Mouse (Mus musculus) MEL (cell line): ENCODE data around the gene Gpam. TPM values are rescaled to one million over a fixed set of nuclear protein-coding genes. Genes with fewer than 3 reads are reported as not detected.

ENCODE experiments used
- DNase-seq: peaks from one replicate; pipeline ENCODE4 v3.0.0; 2011; ENCODE audit warnings: low read depth, low spot score
- H3K27ac ChIP-seq: 2 replicates; pipeline ENCODE4 v1.5.1; 2012; ENCODE audit warnings: low read depth, mild to moderate bottlenecking, control low read depth, low read length, moderate library complexity; ENCODE audit not compliant: control insufficient read depth
- H3K27me3 ChIP-seq, 2 experiments: fragments of 150-350 bp in 1 of 2; sonication (generic) in 1 of 2; 2 replicates each; pipeline ENCODE4 v1.6.1; 2012; ENCODE audit warnings: low read length in 2 of 2, mild to moderate bottlenecking in 2 of 2, improper control_type of control experiment in 1 of 2, moderate library complexity in 1 of 2; ENCODE audit not compliant: insufficient read depth in 2 of 2, control insufficient read depth in 1 of 2
- H3K36me3 ChIP-seq, 2 experiments: 2 replicates each; pipeline ENCODE4 v1.6.1; 2012 to 2014; ENCODE audit warnings: low read length in 2 of 2, improper control_type of control experiment in 1 of 2, inconsistent platforms in 1 of 2, mild to moderate bottlenecking in 1 of 2; ENCODE audit not compliant: insufficient read depth in 2 of 2, control insufficient read depth in 1 of 2
- H3K4me1 ChIP-seq, 2 experiments: fragments of 150-350 bp in 1 of 2; sonication (generic) in 1 of 2; 2 replicates each; pipeline ENCODE4 v1.6.1; 2012; ENCODE audit warnings: low read length in 2 of 2, improper control_type of control experiment in 1 of 2, mild to moderate bottlenecking in 1 of 2; ENCODE audit not compliant: insufficient read depth in 2 of 2, control insufficient read depth in 1 of 2
- H3K4me3 ChIP-seq, 2 experiments: fragments of 150-350 bp in 1 of 2; sonication (generic) in 1 of 2; 2 replicates each; pipeline ENCODE4 v1.5.1; 2012; ENCODE audit warnings: low read depth in 2 of 2, low read length in 2 of 2, mild to moderate bottlenecking in 2 of 2, moderate library complexity in 2 of 2, control low read depth in 1 of 2, improper control_type of control experiment in 1 of 2; ENCODE audit not compliant: control insufficient read depth in 1 of 2, insufficient read depth in 1 of 2
- H3K79me2 ChIP-seq: 2 replicates; pipeline ENCODE4 v1.6.1; 2012; ENCODE audit warnings: mild to moderate bottlenecking, low read length, moderate library complexity; ENCODE audit not compliant: control insufficient read depth, poor library complexity, insufficient read depth
- H3K9ac ChIP-seq: 2 replicates; pipeline ENCODE4 v1.6.1; 2012; ENCODE audit warnings: low read depth, mild to moderate bottlenecking, control low read depth, low read length, moderate library complexity; ENCODE audit not compliant: control insufficient read depth, poor library complexity, severe bottlenecking
- H3K9me3 ChIP-seq: fragments of 150-350 bp; sonication (generic); replicated peaks from 2 replicates; pipeline ENCODE4 v1.6.1; 2012; ENCODE audit warnings: mild to moderate bottlenecking, low read length, improper control_type of control experiment, moderate library complexity; ENCODE audit not compliant: insufficient read depth
- BHLHE40 ChIP-seq: IDR thresholded peaks from 2 replicates; pipeline ENCODE4 v1.6.1; 2012; ENCODE audit warnings: low read depth, mild to moderate bottlenecking, inconsistent platforms, low read length, improper control_type of control experiment, borderline replicate concordance
- CTCF ChIP-seq, 3 experiments: IDR thresholded peaks in 2 of 3; conservative IDR thresholded peaks in 1 of 3; 2 replicates each; pipeline ENCODE4 v1.5.1; 2011 to 2012; ENCODE audit warnings: low read length in 3 of 3, low read depth in 2 of 3, mild to moderate bottlenecking in 2 of 3, improper control_type of control experiment in 1 of 3, inconsistent platforms in 1 of 3, mixed read lengths in 1 of 3, moderate library complexity in 1 of 3; ENCODE audit not compliant: control insufficient read depth in 1 of 3, insufficient read depth in 1 of 3, poor library complexity in 1 of 3, severe bottlenecking in 1 of 3
- E2F4 ChIP-seq: IDR thresholded peaks from 2 replicates; pipeline ENCODE4 v1.6.1; 2011; ENCODE audit warnings: low read depth, low read length, improper control_type of control experiment, borderline replicate concordance
- ETS1 ChIP-seq: IDR thresholded peaks from 2 replicates; pipeline ENCODE4 v1.6.1; 2012; ENCODE audit warnings: low read depth, mild to moderate bottlenecking, inconsistent platforms, low read length, improper control_type of control experiment, moderate library complexity
- GATA1 ChIP-seq: IDR thresholded peaks from 2 replicates; pipeline ENCODE4 v1.6.1; 2011; ENCODE audit warnings: low read depth, low read length, improper control_type of control experiment
- HCFC1 ChIP-seq: IDR thresholded peaks from 2 replicates; pipeline ENCODE4 v1.6.1; 2012; ENCODE audit warnings: low read depth, mild to moderate bottlenecking, inconsistent platforms, low read length, improper control_type of control experiment, moderate library complexity
- JUND ChIP-seq: IDR thresholded peaks from 2 replicates; pipeline ENCODE4 v1.6.1; 2011; ENCODE audit warnings: low read depth, mild to moderate bottlenecking, improper control_type of control experiment, low read length
- MAFK ChIP-seq: IDR thresholded peaks from 2 replicates; pipeline ENCODE4 v1.6.1; 2011; ENCODE audit warnings: low read depth, mild to moderate bottlenecking, low read length, improper control_type of control experiment, borderline replicate concordance
- MAX ChIP-seq: IDR thresholded peaks from 2 replicates; pipeline ENCODE4 v1.6.1; 2011; ENCODE audit warnings: low read length, improper control_type of control experiment
- MAZ ChIP-seq: IDR thresholded peaks from 2 replicates; pipeline ENCODE4 v1.6.1; 2012; ENCODE audit warnings: low read depth, mild to moderate bottlenecking, inconsistent platforms, low read length, improper control_type of control experiment
- MEF2A ChIP-seq: IDR thresholded peaks from 2 replicates; pipeline ENCODE4 v1.6.1; 2014; ENCODE audit warnings: low read depth, mild to moderate bottlenecking, inconsistent platforms, low read length, improper control_type of control experiment; ENCODE audit not compliant: poor library complexity, insufficient replicate concordance, severe bottlenecking; ENCODE audit errors: extremely low read depth
- MXI1 ChIP-seq: IDR thresholded peaks from 2 replicates; pipeline ENCODE4 v1.6.1; 2011; ENCODE audit warnings: mild to moderate bottlenecking, low read depth, low read length, improper control_type of control experiment
- MYB ChIP-seq: IDR thresholded peaks from 2 replicates; pipeline ENCODE4 v1.6.1; 2011; ENCODE audit warnings: mild to moderate bottlenecking, low read depth, low read length, improper control_type of control experiment
- MYC ChIP-seq: IDR thresholded peaks from 2 replicates; pipeline ENCODE4 v1.6.1; 2011; ENCODE audit warnings: low read depth, mild to moderate bottlenecking, low read length, improper control_type of control experiment, moderate library complexity
- NELFE ChIP-seq: IDR thresholded peaks from 2 replicates; pipeline ENCODE4 v1.6.1; 2011; ENCODE audit warnings: low read depth, low read length, improper control_type of control experiment
- POLR2AphosphoS2 ChIP-seq: IDR thresholded peaks from 2 replicates; pipeline ENCODE4 v1.6.1; 2011; ENCODE audit warnings: low read length, improper control_type of control experiment
- POLR2AphosphoS5 ChIP-seq: IDR thresholded peaks from 2 replicates; pipeline ENCODE4 v1.6.1; 2012; ENCODE audit warnings: low read depth, borderline replicate concordance, mild to moderate bottlenecking, inconsistent platforms, low read length, moderate library complexity, mixed read lengths
- RAD21 ChIP-seq: IDR thresholded peaks from 2 replicates; pipeline ENCODE4 v1.6.1; 2011; ENCODE audit warnings: mild to moderate bottlenecking, low read depth, low read length, improper control_type of control experiment
- RCOR1 ChIP-seq: IDR thresholded peaks from 2 replicates; pipeline ENCODE4 v1.6.1; 2012; ENCODE audit warnings: low read depth, mild to moderate bottlenecking, inconsistent platforms, low read length, improper control_type of control experiment
- SIN3A ChIP-seq: IDR thresholded peaks from 2 replicates; pipeline ENCODE4 v1.6.1; 2012; ENCODE audit warnings: low read length, improper control_type of control experiment, inconsistent platforms
- SMC3 ChIP-seq: IDR thresholded peaks from 2 replicates; pipeline ENCODE4 v1.6.1; 2011; ENCODE audit warnings: low read depth, low read length, improper control_type of control experiment
- TAL1 ChIP-seq: IDR thresholded peaks from 2 replicates; pipeline ENCODE4 v1.6.1; 2012; ENCODE audit warnings: mild to moderate bottlenecking, inconsistent platforms, low read length, moderate library complexity, mixed read lengths
- TBP ChIP-seq: IDR thresholded peaks from 2 replicates; pipeline ENCODE4 v1.8.0; 2011; ENCODE audit warnings: low read depth, low read length, improper control_type of control experiment
- TCF12 ChIP-seq: IDR thresholded peaks from 2 replicates; pipeline ENCODE4 v1.6.1; 2014; ENCODE audit warnings: low read depth, mild to moderate bottlenecking, inconsistent platforms, low read length, improper control_type of control experiment, moderate library complexity
- UBTF ChIP-seq: IDR thresholded peaks from 2 replicates; pipeline ENCODE4 v1.6.1; 2012; ENCODE audit warnings: low read depth, mild to moderate bottlenecking, inconsistent platforms, low read length, improper control_type of control experiment, moderate library complexity, borderline replicate concordance; ENCODE audit not compliant: insufficient read depth
- USF1 ChIP-seq: IDR thresholded peaks from 2 replicates; pipeline ENCODE4 v1.6.1; 2014; ENCODE audit warnings: low read depth, mild to moderate bottlenecking, inconsistent platforms, low read length, improper control_type of control experiment, moderate library complexity
- USF2 ChIP-seq, 2 experiments: IDR thresholded peaks; 2 replicates each; pipeline ENCODE4 v1.6.1; 2011 to 2012; ENCODE audit warnings: improper control_type of control experiment in 2 of 2, low read length in 2 of 2, borderline replicate concordance in 1 of 2, inconsistent platforms in 1 of 2, low read depth in 1 of 2, mild to moderate bottlenecking in 1 of 2; ENCODE audit not compliant: insufficient read depth in 1 of 2
- ZC3H11A ChIP-seq: IDR thresholded peaks from 2 replicates; pipeline ENCODE4 v1.6.1; 2012; ENCODE audit warnings: low read depth, mild to moderate bottlenecking, inconsistent platforms, low read length, improper control_type of control experiment
- polyA plus RNA-seq, 2 experiments: library from polyadenylated mRNA; stranded (reverse) in 1 of 2; unstranded in 1 of 2; fragments of >175 nt in 1 of 2; fragments of >200 nt in 1 of 2; gene quantifications; 2 replicates each; pipeline versions ENCODE4 v1.2.1 to v1.2.4; 2012; ENCODE audit warnings: low replicate concordance in 2 of 2, low read depth in 1 of 2; ENCODE audit not compliant: insufficient read length in 2 of 2, insufficient read depth in 1 of 2, missing spikeins in 1 of 2
- total RNA-seq: library from RNA; depleted of rRNA; stranded (reverse); fragments of 300-350 nt; gene quantifications from 2 replicates; pipeline ENCODE4 v1.2.3, GENCODE M21; 2012

Gene Gpam
- total and polyA plus RNA-seq, 3 experiments = 26.2 to 327 (median 37.1) TPM

GRCm38 (mm10) chr19:55098409-55099183 lies 28.4 kb downstream of the Gpam start (continued):
- no peak for TF ChIP-seq TBP
- TF ChIP-seq USF1 = peak; percentile 60
- TF ChIP-seq MAFK = no peak
- TF ChIP-seq HCFC1 = 0 out of 2 replicates have a peak, but pooled peaks have one; percentile 8
- no peak; the same call in 1 of the 2 replicates for TF ChIP-seq BHLHE40
- no peak for TF ChIP-seq E2F4
- peak; percentile 20; the same call in 1 of the 2 replicates for TF ChIP-seq RCOR1
- TF ChIP-seq MAZ = peak; percentile 85
- TF ChIP-seq MEF2A = no peak
- TF ChIP-seq NELFE = no peak
- TF ChIP-seq UBTF = no peak
- peak; percentile 64 for TF ChIP-seq MXI1
- TF ChIP-seq USF2 (IDR thresholded peaks at IDR 0.05; ENCODE audit: borderline replicate concordance in 1 of 2, insufficient read depth in 1 of 2, low read depth in 1 of 2, low read length in 2 of 2) = no peak
- TF ChIP-seq ETS1 = peak; percentile 84
- peak; percentile 56; the same call in 1 of the 2 replicates for TF ChIP-seq SIN3A
- TF ChIP-seq CTCF (IDR thresholded peaks at IDR 0.05 in 2 of 3, conservative IDR thresholded peaks at IDR 0.05 in 1 of 3; ENCODE audit: control insufficient read depth in 1 of 3, insufficient read depth in 1 of 3, low read depth in 2 of 3, low read length in 3 of 3, poor library complexity in 1 of 3, severe bottlenecking in 1 of 3) = no peak
- TF ChIP-seq GATA1 = no peak
- peak; percentile 18; the same call in 1 of the 2 replicates for TF ChIP-seq TAL1
- TF ChIP-seq MAX = peak; percentile 77
- TF ChIP-seq MYC = no peak
- no peak for TF ChIP-seq JUND

DNA sequence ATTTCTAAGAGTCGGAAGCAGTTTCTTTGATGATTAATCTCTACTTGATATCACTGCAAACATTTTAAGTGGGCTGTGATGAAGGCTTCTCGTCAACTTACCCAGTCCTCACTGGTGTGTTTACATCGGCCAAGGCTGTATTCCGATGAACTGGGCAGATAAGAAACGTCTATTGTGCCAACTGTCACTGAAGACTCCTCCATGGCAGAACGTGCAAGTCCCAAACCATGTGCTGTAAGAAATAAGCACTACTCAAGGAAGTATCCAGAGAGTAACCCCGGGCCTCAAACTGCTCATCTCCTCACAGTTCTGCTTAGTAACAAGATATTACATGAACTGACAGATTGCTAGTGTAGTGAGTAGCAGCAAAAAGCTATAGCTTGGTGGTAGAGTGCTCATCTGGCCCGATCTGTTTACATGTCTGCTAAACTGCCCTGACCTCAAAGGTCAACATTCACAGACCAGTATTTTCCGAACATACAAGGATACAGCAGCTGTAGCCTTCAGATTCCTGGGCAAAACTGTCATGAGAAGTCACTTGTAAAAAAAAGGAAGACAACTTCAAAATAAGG lies 29.6 kb downstream of the Gpam start:
- peak; percentile 21 for DNase-seq
- Histone ChIP-seq H3K79me2 (peaks cover 14% of the 10 kb centered on the region), H3K9me3 (no peaks in the 10 kb centered on the region), H3K4me3 (no peak overlapping the region), H3K9ac (no peak overlapping the region), H3K27me3 (peaks cover 0 to 4% of the 10 kb centered on the region in 2 experiments; a peak in 2 of 4 replicates), H3K27ac (no peak overlapping the region), H3K36me3 (peaks cover 2 to 11% of the 10 kb centered on the region in 2 experiments; a peak in 3 of 4 replicates), H3K4me1 (peaks cover 2 to 7% of the 10 kb centered on the region in 2 experiments; a peak in 3 of 4 replicates)
- TF ChIP-seq POLR2AphosphoS2 (no peak), MYB (no peak), SMC3 (no peak), RAD21 (no peak), MYC (no peak), MXI1 (no peak), ZC3H11A (no peak), HCFC1 (no peak), TCF12 (no peak), POLR2AphosphoS5 (no peak)
